Mouse (Mus musculus) T-helper 1 cell (primary cell): ENCODE data around the gene Ppm1l.

ENCODE experiments used
- in situ Hi-C: fragments of 300-600 bp; cut with MboI, MseI; formaldehyde crosslinking; loops from one replicate; pipeline ENCODE4 v1.15.1; 2025; ENCODE audit warnings: high pct_unique_total_duplicates

Gene Ppm1l

DNA sequence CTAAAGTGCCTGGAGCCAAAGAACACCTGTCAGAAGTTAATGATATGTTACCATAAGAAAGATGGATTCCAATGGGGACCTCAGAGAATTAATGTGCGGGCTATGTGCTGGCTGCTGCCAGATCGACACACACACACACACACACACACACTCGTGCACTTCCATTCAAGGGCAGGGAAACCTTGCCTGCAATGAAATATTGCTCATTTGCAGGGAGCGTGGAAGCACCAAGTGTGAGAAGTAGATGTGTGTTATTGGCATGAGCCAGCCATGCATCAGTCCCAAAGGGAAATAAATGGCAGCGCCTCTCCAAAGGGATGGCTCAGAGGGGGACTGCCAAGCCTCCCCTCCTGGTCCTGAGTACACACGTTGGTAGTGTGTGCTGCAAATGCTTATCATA, 170.8 kb downstream of the Ppm1l start:
- in situ Hi-C loops: no loop called here

DNA sequence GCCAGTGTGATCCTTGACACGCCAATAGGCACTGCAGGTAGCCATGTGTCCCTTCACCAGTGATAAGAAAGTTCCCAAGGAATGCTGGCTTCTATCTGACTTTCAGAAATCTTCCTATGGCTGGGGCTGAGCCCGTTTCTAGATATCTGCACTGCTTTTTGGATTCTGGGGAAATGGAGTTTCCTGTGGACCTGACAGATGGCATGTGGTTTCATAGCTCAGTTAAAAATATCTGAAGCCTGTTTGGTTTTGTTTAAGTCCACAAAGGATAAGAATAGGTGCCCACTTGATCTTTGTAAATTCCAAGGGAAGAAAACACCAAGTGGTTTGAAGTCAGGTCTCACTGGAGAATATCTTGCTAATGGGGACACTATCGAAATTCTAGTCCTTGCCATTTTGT, 173.0 kb downstream of the Ppm1l start:
- in situ Hi-C loops: no loop called here

- in situ Hi-C loops: no loop called here
Measured at GRCm38 (mm10) chr3:69490981-69491681, 174.5 kb downstream of the Ppm1l start.

- in situ Hi-C loops: no loop called here
Measured at GRCm38 (mm10) chr3:69494233-69495010, 177.8 kb downstream of the Ppm1l start.

GRCm38 (mm10) chr3:69497178-69497577, 180.5 kb downstream of the Ppm1l start:
- in situ Hi-C loops: no loop called here

DNA sequence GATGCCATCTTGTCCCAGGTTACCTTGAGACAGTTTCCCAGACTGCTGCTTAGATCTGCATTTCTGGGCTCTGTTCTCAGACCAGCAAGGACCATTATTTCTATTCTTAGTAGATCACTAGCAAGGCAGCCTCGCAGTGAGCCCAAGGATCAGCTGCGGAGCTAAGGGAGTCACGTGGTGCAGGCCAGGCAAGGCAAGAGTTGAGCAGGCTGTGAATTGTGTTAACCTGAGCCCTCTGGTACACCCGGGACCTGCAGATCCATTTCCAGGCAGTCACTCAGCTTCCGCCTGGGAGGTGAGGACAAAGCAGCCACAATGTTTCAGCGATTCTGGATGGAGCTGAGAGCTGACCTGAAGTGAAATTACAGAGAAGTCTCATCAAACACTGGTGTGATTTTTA, 185.3 kb downstream of the Ppm1l start:
- in situ Hi-C loops: no loop called here

- in situ Hi-C loops: no loop called here
Measured at GRCm38 (mm10) chr3:69502527-69502926, 185.9 kb downstream of the Ppm1l start.

DNA sequence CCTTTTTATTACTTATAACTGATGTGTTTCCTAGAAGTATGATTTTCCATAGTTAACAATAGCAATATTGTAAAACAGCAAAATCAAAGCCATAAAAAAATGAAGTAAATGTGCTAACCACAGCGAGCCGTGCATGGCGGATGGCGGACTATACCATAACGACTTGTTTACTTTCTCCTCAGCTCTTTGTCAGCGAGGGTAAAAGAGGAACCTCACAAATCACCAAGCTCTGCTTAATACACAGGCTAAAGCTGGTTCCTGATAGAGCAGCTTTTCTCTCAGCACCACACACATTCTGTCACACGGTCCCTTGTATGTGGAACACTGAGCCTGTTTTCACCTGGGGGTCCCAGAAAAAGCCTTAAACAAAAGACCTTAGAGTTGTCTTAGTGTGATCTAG, 188.4 kb downstream of the Ppm1l start:
- in situ Hi-C loops: no loop called here

- in situ Hi-C loops: no loop called here
Measured at GRCm38 (mm10) chr3:69506352-69506751, 189.7 kb downstream of the Ppm1l start.

- in situ Hi-C loops: no loop called here
Measured at GRCm38 (mm10) chr3:69509411-69509952, 192.8 kb downstream of the Ppm1l start.

GRCm38 (mm10) chr3:69511881-69512280, 195.2 kb downstream of the Ppm1l start:
- in situ Hi-C loops: no loop called here

- in situ Hi-C loops: no loop called here
Measured at GRCm38 (mm10) chr3:69512402-69512801, 195.7 kb downstream of the Ppm1l start.

- in situ Hi-C loops: no loop called here
Measured at GRCm38 (mm10) chr3:69515730-69516350, 199.2 kb downstream of the Ppm1l start.

- in situ Hi-C loops: no loop called here
Measured at GRCm38 (mm10) chr3:69519188-69519587, 202.5 kb downstream of the Ppm1l start.

DNA sequence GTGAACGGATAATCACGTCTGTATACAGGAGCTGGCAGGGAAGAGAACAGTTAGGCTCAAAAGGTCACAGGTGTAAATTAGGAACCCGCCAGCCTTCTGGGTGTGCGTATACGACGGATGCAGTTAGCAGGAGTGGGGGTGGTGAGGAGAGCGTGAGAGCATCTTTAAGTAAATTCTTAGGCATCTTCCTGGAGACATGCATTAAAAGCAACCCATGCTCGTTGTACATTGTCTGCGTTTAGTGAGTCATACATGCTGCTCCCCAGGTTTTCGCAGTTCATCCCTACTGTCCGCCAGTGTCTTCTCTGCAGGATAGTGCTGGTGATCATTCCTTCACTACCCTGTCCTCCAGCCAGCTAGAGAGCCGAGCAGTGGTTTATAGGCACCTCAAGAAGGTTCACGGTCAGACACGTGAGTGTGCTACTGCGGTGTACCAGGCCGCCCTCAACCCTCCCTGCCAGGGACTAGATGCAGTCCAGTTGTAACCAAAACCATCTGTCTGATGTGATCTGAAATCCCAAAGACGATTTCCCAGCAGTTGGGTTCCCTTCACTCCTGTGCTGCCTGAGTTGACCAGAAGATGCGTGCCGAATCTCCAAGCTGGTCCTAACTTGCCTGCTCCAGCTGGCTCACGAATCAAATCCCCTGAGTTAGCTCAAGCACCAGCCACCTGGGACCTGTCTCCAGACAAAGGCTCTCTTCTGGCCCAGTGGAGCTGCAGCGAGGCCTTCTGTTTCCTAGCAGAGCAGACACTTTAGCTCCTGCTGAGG, 203.3 kb downstream of the Ppm1l start:
- in situ Hi-C loops: no loop called here

- in situ Hi-C loops: no loop called here
Measured at GRCm38 (mm10) chr3:69522270-69522669, 205.6 kb downstream of the Ppm1l start.

- in situ Hi-C loops: no loop called here
Measured at GRCm38 (mm10) chr3:69524356-69525071, 207.9 kb downstream of the Ppm1l start.

- in situ Hi-C loops: no loop called here
Measured at GRCm38 (mm10) chr3:69525072-69525529, 208.4 kb downstream of the Ppm1l start.

DNA sequence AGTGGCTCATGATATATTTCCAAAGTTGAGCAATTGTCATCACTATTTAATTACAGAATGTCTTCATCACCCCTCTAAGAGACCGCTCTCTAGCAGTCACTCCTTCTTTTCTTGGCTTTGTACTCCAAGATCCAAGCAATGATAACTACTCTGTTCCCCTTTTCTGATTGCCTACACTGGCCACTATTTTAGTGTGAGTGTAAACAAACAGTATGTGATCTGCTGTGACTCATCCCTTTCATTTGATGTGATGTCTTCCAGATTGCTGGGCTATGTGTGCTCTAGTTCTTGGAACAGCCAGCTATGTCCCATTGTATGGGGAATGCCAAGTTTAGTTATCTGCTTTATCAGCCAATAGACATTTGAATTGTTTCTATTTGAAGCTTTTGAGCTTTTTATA, 210.7 kb downstream of the Ppm1l start:
- in situ Hi-C loops: no loop called here

GRCm38 (mm10) chr3:69529576-69529975, 212.9 kb downstream of the Ppm1l start:
- in situ Hi-C loops: no loop called here

- in situ Hi-C loops: no loop called here
Measured at GRCm38 (mm10) chr3:69531511-69531910, 214.8 kb downstream of the Ppm1l start.
